Mouse (Mus musculus) urinary bladder, postnatal 14 days (tissue): ENCODE data around the gene Aacs.

ENCODE experiments used
- DNase-seq: peaks from one replicate; pipeline ENCODE4 v3.0.0; 2021; ENCODE audit warnings: low spot score

Gene Aacs

DNA sequence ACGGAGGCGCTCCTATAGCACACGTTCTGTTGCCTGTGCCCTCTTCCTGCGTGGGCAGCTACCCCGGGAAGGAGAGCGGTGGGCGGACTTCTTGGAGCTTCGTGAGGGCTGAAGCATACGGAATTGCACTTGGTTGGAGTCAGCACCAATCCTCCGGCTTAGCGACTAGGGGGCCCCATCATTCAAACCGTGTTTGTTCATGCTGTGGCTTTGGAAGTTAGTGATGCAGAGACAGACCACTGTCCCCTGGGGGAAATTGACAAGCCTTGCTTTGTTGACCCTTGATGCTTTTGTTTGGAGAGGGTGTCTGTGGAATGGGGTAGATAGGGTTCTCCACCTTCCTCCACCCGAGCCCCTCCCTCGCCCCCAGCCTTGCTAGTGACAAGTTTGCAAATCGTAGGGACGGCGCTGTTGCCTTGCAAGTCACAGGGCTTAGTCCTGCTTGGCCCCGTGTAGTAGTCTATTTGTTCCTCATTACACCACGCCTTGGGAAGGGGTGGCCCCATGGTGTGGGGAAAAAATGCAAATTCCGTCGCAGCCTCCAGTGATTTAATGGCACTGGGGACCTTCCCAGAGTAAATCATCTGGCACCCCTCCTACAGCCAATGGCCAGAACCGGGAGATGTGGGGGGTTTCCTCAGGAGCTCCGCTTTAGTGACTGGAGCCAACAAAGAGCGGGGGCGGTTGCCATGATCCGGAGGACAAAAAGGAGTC is 59.2 kb downstream of the Aacs start:
- DNase-seq, result no peak

DNA sequence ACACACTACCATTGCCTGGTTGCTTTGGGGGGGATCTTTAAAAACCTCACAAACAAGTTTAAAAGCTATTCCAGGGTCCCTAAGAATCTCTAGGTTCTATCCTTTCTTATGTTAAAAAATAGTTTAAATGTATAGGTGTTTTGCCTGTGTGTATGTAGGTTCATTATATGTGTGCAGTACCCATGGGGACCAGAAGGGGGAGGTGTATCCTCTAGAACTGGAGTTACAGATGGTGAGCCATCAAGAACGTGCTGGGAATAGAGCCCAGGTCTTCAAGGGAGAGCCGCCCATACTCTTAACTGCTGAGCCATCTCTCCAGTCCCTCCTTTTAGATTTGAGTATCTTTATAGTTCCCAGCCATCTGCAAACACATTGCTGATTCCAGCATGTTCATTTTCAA is 69.5 kb downstream of the Aacs start:
- no peak for DNase-seq

DNA sequence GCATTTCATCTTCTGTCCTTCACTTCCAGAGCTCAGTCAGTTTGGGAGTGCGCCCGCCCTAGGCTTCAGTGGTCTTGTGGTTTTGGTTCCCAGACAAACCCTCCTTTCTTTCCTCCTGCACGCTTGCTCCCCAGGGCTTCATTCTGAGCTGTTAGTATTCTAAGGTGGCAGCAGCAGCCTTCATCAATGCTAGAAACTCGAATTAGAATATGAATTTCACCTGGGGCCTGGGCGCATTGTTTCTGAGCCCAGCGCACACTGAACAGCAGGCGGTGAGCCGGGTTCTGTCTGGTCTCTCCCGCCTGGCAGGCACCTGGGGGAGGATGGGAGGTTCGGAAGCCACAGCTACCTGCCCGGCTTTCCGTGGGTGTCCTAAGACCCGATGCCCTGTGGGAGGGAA is 70.7 kb downstream of the Aacs start:
- DNase-seq, result no peak

DNA sequence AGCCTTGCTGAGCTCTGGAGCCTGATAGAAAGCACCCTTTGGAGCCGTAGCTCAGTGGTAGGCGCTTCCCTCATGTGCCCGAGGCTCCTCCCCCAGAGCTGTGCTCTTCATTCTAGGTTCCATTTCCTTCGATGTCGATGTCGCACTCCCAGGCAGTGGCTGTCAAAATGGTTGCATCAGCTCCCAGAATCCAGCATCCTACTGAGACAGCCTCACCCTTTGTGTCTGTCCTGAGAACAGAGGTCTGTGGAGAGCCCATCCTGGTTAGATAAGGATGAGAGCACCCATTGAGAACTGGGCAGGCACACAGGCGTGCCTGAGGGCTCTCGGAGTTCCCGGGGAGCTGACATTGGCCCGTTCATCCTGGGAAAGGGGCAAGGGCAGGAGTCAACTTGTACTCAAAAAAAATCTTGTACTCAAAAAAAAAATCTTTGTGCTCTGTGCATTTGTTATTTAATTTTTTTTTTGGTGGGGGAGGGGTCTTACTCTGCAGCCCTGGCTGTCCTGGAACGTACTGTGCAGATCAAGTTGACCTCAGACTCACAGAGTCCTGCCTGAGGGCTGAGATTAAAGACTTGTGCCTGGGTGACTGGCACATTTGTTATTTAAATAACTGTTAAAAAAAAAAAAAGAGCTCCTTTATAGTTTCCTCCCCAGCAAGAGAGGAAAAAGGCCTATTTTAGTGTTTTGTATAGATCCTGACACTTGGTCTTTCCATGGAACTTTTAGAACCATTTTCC is 74.3 kb downstream of the Aacs start:
- no peak for DNase-seq

DNA sequence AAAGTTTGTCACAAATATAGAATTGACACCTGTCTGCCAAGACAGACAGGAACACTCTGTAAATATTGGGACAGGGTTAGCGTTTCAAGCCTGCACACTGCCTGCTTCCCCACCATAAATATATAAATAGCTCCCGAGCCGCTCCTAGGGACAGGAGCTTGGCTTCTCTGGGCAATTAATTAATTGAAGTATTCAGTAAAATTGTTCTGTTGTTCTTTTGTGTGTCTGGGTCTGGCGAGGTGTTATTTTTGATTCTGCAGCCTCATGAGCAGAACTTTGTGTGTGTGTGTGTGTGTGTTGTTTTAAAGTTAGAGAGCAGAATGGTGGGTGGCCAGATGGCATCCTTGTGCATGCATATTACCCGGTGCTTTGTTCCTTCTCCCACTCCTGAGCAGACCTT is 80.1 kb downstream of the Aacs start:
- no peak for DNase-seq

DNA sequence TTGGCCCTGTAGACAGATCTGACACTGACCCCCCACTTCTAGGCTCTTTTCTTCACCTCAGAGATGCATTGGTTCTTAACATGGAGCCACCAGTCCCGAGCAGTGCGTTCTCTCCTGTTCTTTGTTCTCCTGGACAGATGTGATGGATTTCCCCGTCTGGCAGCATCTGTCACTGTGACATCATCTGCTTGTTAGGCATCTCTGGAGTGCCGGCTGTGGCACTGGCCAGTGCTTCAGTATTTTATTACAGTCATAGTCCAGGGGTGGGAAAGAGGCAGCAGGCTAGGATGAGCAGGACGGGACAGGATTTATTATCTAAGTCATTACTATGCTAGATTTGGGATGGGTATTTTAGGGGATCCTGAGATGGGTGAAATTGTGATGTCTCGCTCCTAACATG is 87.9 kb downstream of the Aacs start:
- no peak for DNase-seq

DNA sequence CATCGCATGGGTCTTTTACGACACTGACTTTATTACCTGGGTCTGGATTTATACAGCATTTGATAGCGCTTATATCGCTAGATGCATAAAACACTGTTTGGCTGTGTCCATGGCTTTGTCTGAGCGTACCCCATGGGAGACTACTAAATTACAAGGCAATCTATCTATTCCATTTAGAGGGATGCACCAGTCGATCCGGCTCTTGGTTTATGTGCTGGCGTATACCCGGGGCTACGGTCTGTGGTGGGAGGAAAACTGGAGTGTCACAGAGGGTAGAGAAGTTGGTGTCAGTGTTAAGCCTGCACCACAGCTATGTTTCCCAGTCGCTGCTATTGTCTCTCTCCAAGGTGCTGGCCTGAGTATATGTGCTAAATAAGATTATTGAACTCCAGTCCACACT is 90.1 kb downstream of the Aacs start:
- no peak for DNase-seq
